Mouse (Mus musculus): ENCODE measurements at regions not wholly inside any gene's neighbourhood (a gene's known extent, or its start where the extent isn't known, plus 50 kb on each side); places are given as distances from the start of the nearest gene placed in this dataset.
A peak's percentile ranks its signal among the peaks of the same experiment; 100 is the strongest.
"Not testable (repeated sequence)": the region's sequence is repeated elsewhere in the genome, so short reads cannot be mapped to it uniquely, and the experiment has no call there.

DNA sequence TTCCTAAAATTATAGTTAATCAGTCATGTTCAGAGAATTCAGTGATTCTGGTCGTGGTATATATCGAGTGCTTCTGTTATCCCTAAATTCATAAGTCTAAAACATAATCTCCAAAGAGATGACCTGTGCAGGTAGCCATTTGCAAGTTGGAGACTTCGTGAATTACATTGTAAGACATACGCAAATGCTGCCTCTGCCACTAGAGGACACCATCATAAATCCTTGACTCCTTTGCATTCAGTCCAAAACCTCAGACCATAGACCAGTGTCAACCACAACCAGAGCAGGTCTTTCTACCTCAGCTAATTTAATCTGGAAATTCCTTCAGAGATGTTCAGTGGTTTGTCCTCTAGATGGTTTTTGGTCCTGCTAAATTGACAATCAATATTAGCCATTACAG lies 302.8 kb upstream of the Zic4 start:
- DNase-seq: no peak

DNA sequence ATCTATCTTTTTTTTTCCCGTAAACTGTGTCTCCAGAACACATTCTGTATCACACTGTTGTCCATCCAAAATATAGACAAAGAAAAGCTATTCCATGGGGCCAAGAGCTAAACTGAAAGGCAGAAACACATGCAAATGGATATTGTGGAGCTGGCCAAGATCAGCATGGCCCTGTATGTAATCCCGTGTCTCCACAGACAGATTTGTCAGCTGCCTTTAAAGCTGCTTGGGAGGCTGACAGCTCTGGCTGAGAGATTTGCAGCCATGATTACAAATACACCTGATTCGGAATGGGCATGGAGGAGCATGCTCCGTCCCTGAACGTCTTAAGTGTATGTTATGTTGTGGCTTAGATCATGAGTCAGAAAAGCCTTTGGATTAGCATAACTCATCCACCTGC lies 292.7 kb upstream of the Zic4 start:
- DNase-seq: no peak

- DNase-seq: peak; percentile 13
Observed at GRCm38 (mm10) chr9:91073366-91074174, 288.6 kb upstream of the Zic4 start.

DNA sequence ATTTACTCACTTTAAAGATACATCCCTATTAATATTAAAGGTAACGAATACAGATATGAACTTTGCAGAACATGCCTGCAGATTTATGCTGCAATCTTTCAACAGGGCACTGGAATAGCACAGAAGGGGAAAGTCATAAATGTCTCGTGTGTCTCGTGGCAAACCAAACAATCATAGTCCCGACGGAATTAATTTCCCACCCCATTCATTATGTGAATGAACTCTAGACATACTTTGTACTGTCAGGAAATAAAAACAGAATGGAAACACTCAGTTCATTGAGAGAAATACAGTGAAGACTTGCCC lies 288.1 kb upstream of the Zic4 start:
- no peak for DNase-seq

GRCm38 (mm10) chr9:91077490-91077889 lies 284.7 kb upstream of the Zic4 start:
- no peak for DNase-seq

DNA sequence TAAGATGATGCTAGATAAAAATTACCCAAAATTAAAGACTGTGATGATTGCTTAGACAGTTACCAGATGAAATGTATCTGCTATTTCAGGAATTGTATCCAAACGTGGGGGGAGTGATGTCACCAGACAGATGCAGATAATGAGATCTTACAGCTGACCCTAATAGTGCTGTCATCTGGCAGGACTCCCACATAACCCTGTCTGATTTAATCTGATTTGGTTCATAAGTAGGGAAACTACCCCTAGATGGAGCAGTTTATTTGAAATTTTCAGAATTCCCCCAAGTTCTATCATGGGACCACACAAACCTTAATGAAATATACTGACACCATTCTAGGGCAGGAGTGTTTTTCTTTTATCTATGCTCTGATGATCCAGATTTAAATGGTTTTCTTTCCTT lies 278.4 kb upstream of the Zic4 start:
- no peak for DNase-seq

DNA sequence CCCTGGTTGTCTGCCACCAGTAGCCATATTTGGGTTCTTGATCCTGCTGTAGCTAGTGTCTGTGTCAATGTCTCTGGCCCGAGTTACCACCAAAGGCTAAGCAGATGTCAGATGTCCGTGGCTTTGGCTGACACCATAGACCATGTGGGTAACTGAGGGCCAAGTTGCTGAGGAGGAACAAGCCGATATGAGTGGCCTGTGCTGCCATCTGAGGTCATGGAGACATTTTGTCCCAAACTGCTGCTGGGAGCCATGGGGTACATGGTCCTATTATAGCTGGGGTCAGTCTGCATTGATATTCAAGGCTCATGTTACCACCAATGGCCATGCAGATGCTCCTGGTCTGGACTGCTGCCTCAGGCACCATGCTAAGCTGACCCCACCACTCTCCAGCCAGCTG lies 276.3 kb upstream of the Zic4 start:
- no peak for DNase-seq

- no peak for DNase-seq
Observed at GRCm38 (mm10) chr9:91089348-91089747, 272.9 kb upstream of the Zic4 start.

DNA sequence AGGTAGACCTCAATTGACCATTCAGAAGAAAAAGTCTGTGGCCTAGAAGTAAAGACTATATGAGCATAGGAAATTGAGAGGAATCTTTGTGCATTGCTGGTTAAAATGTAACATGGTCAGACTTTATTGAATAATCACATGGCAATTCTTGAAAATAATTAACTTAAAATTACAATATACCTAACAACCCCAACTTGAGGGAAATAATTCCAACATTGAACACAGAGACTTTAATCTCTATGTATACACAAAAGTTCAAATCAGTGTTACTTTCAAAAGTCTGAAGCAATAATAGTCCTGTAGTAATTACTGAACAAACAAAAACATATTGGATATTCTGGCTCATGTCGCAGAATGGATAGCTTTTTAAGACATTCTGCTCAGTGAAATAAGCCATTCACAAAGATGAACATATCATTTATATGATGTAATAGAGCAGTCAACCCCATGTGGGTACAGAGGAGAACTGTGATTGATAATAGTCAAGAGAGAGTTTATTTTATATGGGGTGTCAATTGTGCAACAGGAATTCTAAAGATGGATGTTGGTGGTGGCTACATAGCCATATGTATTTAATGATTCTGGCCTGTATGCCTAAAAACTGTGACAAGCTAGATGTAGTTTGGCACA lies 270.7 kb upstream of the Zic4 start:
- DNase-seq: no peak

DNA sequence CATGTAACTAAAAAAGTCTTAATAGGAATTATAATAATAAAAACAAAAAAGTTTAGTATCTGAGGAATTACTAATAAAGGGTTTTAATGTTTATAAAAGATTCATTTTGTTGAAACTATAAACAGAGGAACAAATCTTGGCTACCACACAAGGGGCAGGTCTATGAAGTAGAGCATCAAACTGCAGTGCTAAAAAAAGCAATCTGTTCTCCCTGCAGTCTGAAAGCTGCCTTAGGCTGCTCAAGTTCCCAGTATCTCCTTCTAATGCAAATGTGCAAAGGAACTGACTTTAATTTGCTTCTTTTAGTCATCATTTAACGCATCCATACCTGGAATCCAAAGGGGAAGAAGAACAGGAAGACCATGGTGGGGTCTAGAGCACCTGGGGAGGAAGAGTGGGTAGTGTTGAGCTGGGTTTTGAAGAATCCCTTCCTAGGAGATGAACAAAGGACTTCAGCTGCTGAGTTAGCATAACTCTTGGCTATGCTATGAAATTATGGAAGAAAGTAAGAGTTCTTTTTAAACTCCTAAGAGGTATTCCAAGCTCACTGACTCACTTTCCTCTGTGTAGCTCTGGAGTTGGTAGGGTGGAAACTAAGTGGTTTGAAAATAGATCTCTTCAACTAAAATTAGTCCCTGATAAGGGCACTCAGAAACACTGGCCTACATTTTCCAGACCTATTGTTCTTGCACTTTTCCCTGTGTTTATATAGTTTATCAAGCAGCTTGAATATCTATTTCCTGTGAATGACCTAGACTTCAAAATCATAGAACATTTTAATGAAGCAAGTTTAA lies 260.4 kb upstream of the Zic4 start:
- no peak for DNase-seq

DNA sequence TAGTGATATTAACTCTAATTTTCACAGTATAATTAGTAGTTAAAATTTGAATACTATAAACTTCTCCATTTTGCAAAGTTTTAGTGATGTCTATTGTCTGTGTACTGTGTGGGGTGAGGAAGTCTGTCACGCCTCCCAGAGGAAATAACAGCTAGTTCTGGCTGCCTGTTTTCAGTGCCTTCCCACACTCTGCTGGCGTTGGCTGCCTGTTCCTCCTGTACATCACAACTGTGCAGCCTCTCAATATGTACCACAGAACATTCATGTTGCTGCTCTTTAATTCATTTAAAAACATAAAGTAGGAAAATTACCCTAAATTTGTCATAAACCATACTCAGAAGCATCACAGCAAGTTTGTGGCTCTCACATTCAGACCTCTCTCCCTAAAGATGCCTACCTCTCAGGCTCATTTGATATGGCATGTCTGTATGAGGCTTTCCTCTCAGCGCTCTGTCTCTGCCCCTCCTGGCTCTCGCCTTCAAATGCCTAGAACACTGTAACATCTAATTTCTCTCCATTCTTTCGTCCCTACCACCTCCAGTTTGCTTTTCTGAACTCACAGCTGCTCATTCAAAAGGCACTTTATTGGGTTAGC lies 239.7 kb upstream of the Zic4 start:
- no peak for DNase-seq

GRCm38 (mm10) chr9:91123208-91123607 lies 239.0 kb upstream of the Zic4 start:
- no peak for DNase-seq

GRCm38 (mm10) chr9:91126630-91127245 lies 235.5 kb upstream of the Zic4 start:
- DNase-seq: no peak

DNA sequence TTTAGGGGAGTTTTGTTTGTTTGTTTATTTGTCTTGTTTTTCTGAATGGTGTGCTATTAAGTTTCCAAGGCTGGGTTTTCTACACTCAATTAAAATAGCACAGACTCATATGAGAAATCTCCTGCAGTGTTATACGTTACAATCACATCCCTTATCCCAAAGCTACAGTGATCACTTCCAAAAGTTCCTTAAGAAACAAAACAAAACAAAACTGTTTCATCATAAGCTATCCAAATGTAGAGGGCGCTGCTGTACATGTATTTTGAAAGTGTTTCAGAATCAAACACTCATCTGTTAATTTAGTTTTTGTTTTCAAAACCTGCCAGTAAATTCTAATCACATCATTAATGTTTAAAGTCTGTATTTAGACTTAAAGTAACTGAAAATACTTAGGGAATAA lies 233.7 kb upstream of the Zic4 start:
- not testable (repeated sequence) for DNase-seq

GRCm38 (mm10) chr9:91130111-91130720 lies 232.0 kb upstream of the Zic4 start:
- DNase-seq: no peak

- no peak for DNase-seq
Observed at GRCm38 (mm10) chr9:91131415-91132255, 230.6 kb upstream of the Zic4 start.

DNA sequence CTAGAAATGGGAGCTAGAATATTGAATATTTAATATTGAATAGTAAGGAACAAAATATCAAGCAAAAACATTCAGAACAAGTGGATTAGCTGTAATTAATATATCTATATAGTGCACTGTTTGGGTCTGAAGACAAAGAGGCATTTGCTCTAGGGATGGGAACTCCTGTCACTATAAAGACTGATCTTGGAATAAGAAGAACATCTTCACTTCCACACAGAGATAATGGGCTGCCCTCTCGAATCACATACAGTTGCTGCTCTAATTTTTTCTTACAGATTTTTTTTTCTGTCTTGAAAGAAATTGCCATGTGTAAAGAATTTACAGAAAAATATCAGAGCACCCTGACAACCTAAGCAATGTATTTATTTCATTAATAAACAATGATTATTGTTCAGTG lies 229.7 kb upstream of the Zic4 start:
- no peak for DNase-seq

DNA sequence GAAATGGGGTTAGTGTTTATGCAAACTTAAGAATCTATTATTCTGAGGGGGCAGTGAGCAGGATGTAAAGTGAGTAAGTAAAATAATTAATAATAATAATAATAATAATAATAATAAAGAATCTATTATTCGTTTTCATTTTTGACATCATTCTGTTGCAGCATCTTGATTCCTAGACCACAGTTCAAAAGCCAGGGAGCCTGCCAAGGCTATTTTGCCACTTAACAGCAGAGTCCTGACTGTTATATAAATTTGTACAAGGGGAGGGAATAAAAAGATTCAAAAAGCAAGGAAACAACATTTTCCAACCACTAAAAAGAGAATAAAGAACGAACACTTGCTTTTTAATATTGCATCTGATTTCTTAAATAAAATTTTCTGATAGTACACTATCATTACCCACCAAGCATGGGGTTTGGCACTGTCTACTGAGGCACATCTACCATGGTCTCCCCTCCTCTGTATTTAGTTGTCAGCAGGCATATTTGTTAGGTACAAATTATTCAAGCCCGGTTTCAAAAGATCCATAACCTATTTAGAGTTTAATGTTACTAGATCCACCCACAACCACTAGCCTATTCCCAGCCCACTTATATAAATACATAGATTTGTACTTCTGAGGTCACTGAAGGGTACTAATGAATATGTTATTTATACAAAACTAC lies 228.8 kb upstream of the Zic4 start:
- no peak for DNase-seq

GRCm38 (mm10) chr9:91134325-91134724 lies 227.9 kb upstream of the Zic4 start:
- no peak for DNase-seq

- DNase-seq: no peak
Observed at GRCm38 (mm10) chr9:91135107-91135506, 227.1 kb upstream of the Zic4 start.

- DNase-seq: no peak
Observed at GRCm38 (mm10) chr9:91140651-91141050, 221.6 kb upstream of the Zic4 start.

Measured in right cerebral cortex, postnatal 14 days (tissue).